Mouse (Mus musculus): ENCODE measurements around the gene Nav3. TPM values are rescaled to one million over a fixed set of nuclear protein-coding genes. Genes with fewer than 3 reads are reported as not detected.

The Nav3 gene
- polyA plus RNA-seq, 1 experiment from 2014 or later, result 0.96 TPM

DNA sequence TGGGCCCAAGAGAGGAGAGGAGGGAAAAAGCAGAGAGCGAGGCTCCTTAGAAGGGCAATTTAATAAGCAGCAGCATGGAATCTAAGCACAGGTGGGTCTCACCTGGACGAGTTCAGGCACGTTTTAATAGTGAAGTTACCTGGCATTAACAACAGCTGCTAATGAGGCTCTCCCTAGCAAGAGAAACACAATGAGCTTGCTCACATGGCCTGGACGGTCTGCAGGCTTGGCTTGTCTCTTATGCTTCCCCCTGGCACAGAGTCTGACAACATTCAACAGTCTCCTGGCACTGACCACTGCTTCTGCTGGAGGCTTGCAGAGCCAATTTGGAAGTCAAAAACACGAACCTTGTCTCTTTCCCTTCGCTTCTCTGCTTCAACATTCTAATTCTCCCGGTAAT is 804.5 kb downstream of the Nav3 start:
- 43% methylated on average over 7 of the region's 7 CpGs for WGBS
- Histone ChIP-seq H3K9ac (ENCODE audit: low read length) (no peak overlapping the region), H3K27ac (replicated peaks) (no peak overlapping the region), H3K36me3 (ENCODE audit: control insufficient read depth, insufficient read depth, low read length) (no peaks in the 10 kb centered on the region), H3K4me2 (replicated peaks; ENCODE audit: low read depth) (no peak overlapping the region), H3K9me3 (ENCODE audit: control insufficient read depth, low read length) (no peaks in the 10 kb centered on the region), H3K27me3 (ENCODE audit: control insufficient read depth, insufficient read depth, low read length) (no peaks in the 10 kb centered on the region), H3K4me3 (ENCODE audit: low read depth, low read length) (no peak overlapping the region), H3K4me1 (replicated peaks; ENCODE audit: control insufficient read depth, insufficient read depth) (no peaks in the 10 kb centered on the region)
- DNase-seq (ENCODE audit: low spot score), result no peak
- ATAC-seq (ENCODE audit: low FRiP score, low TSS enrichment), result no peak
- TF ChIP-seq CTCF (IDR thresholded peaks at IDR 0.05; ENCODE audit: low read depth) (no peak), EP300 (optimal IDR thresholded peaks at IDR 0.05) (no peak)

DNA sequence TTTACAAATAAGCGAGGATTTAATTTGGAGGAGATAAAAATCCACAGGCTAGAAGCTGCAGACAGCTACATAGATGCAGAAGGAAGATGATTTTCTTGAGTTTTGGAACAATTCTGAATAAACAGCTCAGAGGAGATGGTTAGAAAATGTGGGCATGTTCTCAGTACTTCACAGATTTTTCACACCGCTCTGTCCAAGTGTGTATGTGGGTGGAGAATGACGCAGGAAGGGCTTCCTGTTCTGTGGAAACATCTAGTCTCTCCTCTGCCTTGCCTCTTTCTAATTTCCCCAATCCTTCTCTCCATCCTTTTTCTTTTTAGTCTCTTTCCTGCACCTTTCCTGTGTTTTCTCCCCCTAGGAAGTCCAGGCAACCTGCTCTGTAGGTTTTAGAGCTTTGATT is 812.4 kb downstream of the Nav3 start:
- 82% methylated on average over 3 of the region's 3 CpGs for WGBS
- no peak overlapping the region for H3K9ac ChIP-seq (ENCODE audit: low read length)
- H3K4me1 ChIP-seq (replicated peaks; ENCODE audit: control insufficient read depth, insufficient read depth), result no peaks in the 10 kb centered on the region
- no peak overlapping the region for H3K4me2 ChIP-seq (replicated peaks; ENCODE audit: low read depth)
- no peaks in the 10 kb centered on the region for H3K9me3 ChIP-seq (ENCODE audit: control insufficient read depth, low read length)
- no peaks in the 10 kb centered on the region for H3K27me3 ChIP-seq (ENCODE audit: control insufficient read depth, insufficient read depth, low read length)
- ATAC-seq (ENCODE audit: low FRiP score, low TSS enrichment) (no peak), DNase-seq (ENCODE audit: low spot score) (no peak)
- TF ChIP-seq EP300 (optimal IDR thresholded peaks at IDR 0.05), result no peak
- H3K36me3 ChIP-seq (ENCODE audit: control insufficient read depth, insufficient read depth, low read length), result no peaks in the 10 kb centered on the region
- no peak overlapping the region for H3K27ac ChIP-seq (replicated peaks)
- no peak overlapping the region for H3K4me3 ChIP-seq (ENCODE audit: low read depth, low read length)

GRCm38 (mm10) chr10:109641806-109642205 is 814.2 kb downstream of the Nav3 start:
- Histone ChIP-seq H3K36me3 (ENCODE audit: control insufficient read depth, insufficient read depth, low read length) (no peaks in the 10 kb centered on the region), H3K4me1 (replicated peaks; ENCODE audit: control insufficient read depth, insufficient read depth) (no peaks in the 10 kb centered on the region), H3K9me3 (ENCODE audit: control insufficient read depth, low read length) (no peaks in the 10 kb centered on the region), H3K4me3 (ENCODE audit: low read depth, low read length) (no peak overlapping the region), H3K9ac (ENCODE audit: low read length) (no peak overlapping the region), H3K27me3 (ENCODE audit: control insufficient read depth, insufficient read depth, low read length) (no peaks in the 10 kb centered on the region), H3K4me2 (replicated peaks; ENCODE audit: low read depth) (no peak overlapping the region), H3K27ac (replicated peaks) (no peak overlapping the region)
- WGBS, result 53% methylated on average over 7 of the region's 7 CpGs
- TF ChIP-seq CTCF (IDR thresholded peaks at IDR 0.05; ENCODE audit: low read depth), result no peak
- no peak for TF ChIP-seq EP300 (optimal IDR thresholded peaks at IDR 0.05)
- DNase-seq (ENCODE audit: low spot score) (no peak), ATAC-seq (ENCODE audit: low FRiP score, low TSS enrichment) (no peak)

GRCm38 (mm10) chr10:109637702-109638101 is 818.3 kb downstream of the Nav3 start:
- WGBS, result 26% methylated on average over 16 of the region's 16 CpGs
- Histone ChIP-seq H3K27me3 (ENCODE audit: control insufficient read depth, insufficient read depth, low read length) (no peaks in the 10 kb centered on the region), H3K4me3 (ENCODE audit: low read depth, low read length) (no peak overlapping the region), H3K9ac (ENCODE audit: low read length) (no peak overlapping the region), H3K4me2 (replicated peaks; ENCODE audit: low read depth) (no peak overlapping the region; the same call in 1 of the 2 replicates), H3K4me1 (replicated peaks; ENCODE audit: control insufficient read depth, insufficient read depth) (no peaks in the 10 kb centered on the region), H3K27ac (replicated peaks) (no peak overlapping the region), H3K36me3 (ENCODE audit: control insufficient read depth, insufficient read depth, low read length) (no peaks in the 10 kb centered on the region), H3K9me3 (ENCODE audit: control insufficient read depth, low read length) (no peaks in the 10 kb centered on the region)
- ATAC-seq (ENCODE audit: low FRiP score, low TSS enrichment) (no peak), DNase-seq (ENCODE audit: low spot score) (no peak)
- no peak for TF ChIP-seq CTCF (IDR thresholded peaks at IDR 0.05; ENCODE audit: low read depth)
- TF ChIP-seq EP300 (optimal IDR thresholded peaks at IDR 0.05), result no peak
